Comparison of ENCODE assay signal across 8 mouse cellular contexts in genomic region chr2:30691857-30692560, GRCm38 (mm10).
DNase-seq lines count a peak whose midpoint lies in the region; ATAC-seq lines count a peak whose summit lies in the region.

No protein-coding gene starts in this region.

- H3K4me1 ChIP-seq in hindbrain, embryonic 10.5 days (replicated peaks), result peaks cover 91% of the 10 kb centered on the region
- H3K4me1 ChIP-seq in lung, embryonic 15.5 days, result peaks cover 65% of the 10 kb centered on the region

- H3K27me3 ChIP-seq in hindbrain, embryonic 10.5 days (ENCODE audit: insufficient read depth, poor library complexity, severe bottlenecking), result peaks cover 8% of the 10 kb centered on the region; the same call in 1 of the 2 replicates
- no peaks in the 10 kb centered on the region for H3K27me3 ChIP-seq in lung, embryonic 15.5 days

- peak overlapping the region; percentile 54 for H3K4me3 ChIP-seq in hindbrain, embryonic 10.5 days
- no peak overlapping the region for H3K4me3 ChIP-seq in lung, embryonic 15.5 days

- no peaks in the 10 kb centered on the region for H3K36me3 ChIP-seq in hindbrain, embryonic 10.5 days
- H3K36me3 ChIP-seq in lung, embryonic 15.5 days, result no peaks in the 10 kb centered on the region

- H3K4me2 ChIP-seq in lung, embryonic 15.5 days, result peak overlapping the region; percentile 80

- peak; percentile 37; the same call in 1 of the 2 replicates for ATAC-seq in lung, embryonic 15.5 days (ENCODE audit: borderline replicate concordance, extremely low read depth, low FRiP score, low TSS enrichment)

- peak overlapping the region; percentile 99 for H3K27ac ChIP-seq in hindbrain, embryonic 10.5 days
- peak overlapping the region; percentile 95 for H3K27ac ChIP-seq in lung, embryonic 15.5 days

- no peaks in the 10 kb centered on the region for H3K9me3 ChIP-seq in hindbrain, embryonic 10.5 days
- H3K9me3 ChIP-seq in lung, embryonic 15.5 days, result no peaks in the 10 kb centered on the region

- WGBS in hindbrain, embryonic 10.5 days, result 6% methylated on average over 11 of the region's 11 CpGs
- WGBS in lung, embryonic 15.5 days, result 7% methylated on average over 11 of the region's 11 CpGs

- peak; percentile 78 for DNase-seq in MN1 (ENCODE audit: low spot score)
- DNase-seq in cerebellum, adult 11 months, result peak; percentile 98
- DNase-seq in frontal cortex, adult 2 months (ENCODE audit: extremely low spot score in 1 of 2, low spot score in 1 of 2), result peak; percentile 84 to 94
- peak; percentile 64 for DNase-seq in hindbrain, embryonic 10.5 days (ENCODE audit: low spot score)
- peak; percentile 85 for DNase-seq in layer of hippocampus, adult 9-10 months (ENCODE audit: low spot score)
- DNase-seq in right cerebral cortex, postnatal 10 days (ENCODE audit: low spot score in 2 of 2), result peak; percentile 94 to 95
- no peak for DNase-seq in yolk sac, embryonic 10.5 days (ENCODE audit: low spot score)

- peak overlapping the region; percentile 14; the same call in 1 of the 2 replicates for H3K9ac ChIP-seq in lung, embryonic 15.5 days
